Mouse (Mus musculus): Measurements from ENCODE around the gene Mroh9. TPM values are rescaled to one million over a fixed set of nuclear protein-coding genes. Genes with fewer than 3 reads are reported as not detected.

Gene Mroh9
- polyA plus RNA-seq (2016; fragmentation: Nextera tagmentation; extraction: Ambion mirVana) = not detected in 2 replicates

DNA sequence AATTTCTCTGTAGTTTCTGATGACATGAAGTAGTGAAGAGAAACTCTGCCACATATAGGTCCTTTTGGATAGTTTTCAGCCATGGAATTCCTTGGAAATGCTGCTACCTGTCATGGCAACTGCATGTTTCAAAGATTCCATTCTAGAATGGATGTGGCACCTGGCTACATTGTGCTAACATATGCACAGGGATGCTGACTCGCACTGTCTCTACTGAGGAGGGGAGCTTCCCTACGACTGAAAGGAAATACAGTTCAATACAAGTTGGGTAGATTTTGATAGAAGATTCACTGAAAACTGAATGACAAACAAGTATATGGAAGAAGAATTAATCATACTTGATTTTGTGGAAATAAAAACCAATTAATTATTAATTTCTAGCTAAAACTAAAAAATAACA is at the start of gene Mroh9:
TSS of gene Mroh9 (minus strand) at position 101 of the 400 bp plus-strand sequence.
- Histone ChIP-seq H3K4me1 (replicated peaks) (no peaks in the 10 kb centered on the region), H3K9ac (no peak within 1 kb of the TSS), H3K36me3 (no peaks in the 10 kb centered on the region), H3K9me3 (replicated peaks) (no peaks in the 10 kb centered on the region), H3K4me3 (no peak within 1 kb of the TSS), H3K27ac (ENCODE audit: poor library complexity, severe bottlenecking) (no peak within 1 kb of the TSS), H3K27me3 (replicated peaks) (no peaks in the 10 kb centered on the region), H3K4me2 (no peak within 1 kb of the TSS)
- WGBS = 66% methylated on average over 2 of the region's 2 CpGs
- no peak for ATAC-seq (ENCODE audit: insufficient number of reproducible peaks, low FRiP score)

DNA sequence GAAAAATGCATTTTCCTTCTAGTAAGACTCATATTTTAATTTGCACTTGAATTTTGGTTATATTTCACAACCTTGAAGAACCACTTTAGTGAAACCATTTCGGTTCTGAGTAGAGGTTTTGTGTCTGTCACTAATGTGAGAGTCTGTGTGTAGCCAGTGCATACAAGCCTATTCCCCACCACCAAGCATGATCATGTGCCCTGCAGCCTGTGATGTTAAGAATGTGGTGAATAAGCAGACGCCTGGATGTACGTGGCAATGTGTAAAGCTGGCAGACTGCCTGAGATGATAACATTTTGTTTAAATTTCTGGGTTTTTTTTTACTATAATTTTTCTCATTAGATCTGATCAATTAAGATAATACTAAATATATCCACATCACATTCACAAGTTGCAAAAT is 44.5 kb upstream of the Mroh9 start:
- no peak overlapping the region for H3K4me2 ChIP-seq
- ATAC-seq (ENCODE audit: insufficient number of reproducible peaks, low FRiP score) = no peak
- no peak overlapping the region for H3K9ac ChIP-seq
- no peaks in the 10 kb centered on the region for H3K4me1 ChIP-seq (replicated peaks)
- H3K9me3 ChIP-seq (replicated peaks) = no peaks in the 10 kb centered on the region
- H3K4me3 ChIP-seq = no peak overlapping the region
- no peak overlapping the region for H3K27ac ChIP-seq (ENCODE audit: poor library complexity, severe bottlenecking)
- 53% methylated on average over 3 of the region's 3 CpGs for WGBS
- H3K27me3 ChIP-seq (replicated peaks) = no peaks in the 10 kb centered on the region
- no peaks in the 10 kb centered on the region for H3K36me3 ChIP-seq

DNA sequence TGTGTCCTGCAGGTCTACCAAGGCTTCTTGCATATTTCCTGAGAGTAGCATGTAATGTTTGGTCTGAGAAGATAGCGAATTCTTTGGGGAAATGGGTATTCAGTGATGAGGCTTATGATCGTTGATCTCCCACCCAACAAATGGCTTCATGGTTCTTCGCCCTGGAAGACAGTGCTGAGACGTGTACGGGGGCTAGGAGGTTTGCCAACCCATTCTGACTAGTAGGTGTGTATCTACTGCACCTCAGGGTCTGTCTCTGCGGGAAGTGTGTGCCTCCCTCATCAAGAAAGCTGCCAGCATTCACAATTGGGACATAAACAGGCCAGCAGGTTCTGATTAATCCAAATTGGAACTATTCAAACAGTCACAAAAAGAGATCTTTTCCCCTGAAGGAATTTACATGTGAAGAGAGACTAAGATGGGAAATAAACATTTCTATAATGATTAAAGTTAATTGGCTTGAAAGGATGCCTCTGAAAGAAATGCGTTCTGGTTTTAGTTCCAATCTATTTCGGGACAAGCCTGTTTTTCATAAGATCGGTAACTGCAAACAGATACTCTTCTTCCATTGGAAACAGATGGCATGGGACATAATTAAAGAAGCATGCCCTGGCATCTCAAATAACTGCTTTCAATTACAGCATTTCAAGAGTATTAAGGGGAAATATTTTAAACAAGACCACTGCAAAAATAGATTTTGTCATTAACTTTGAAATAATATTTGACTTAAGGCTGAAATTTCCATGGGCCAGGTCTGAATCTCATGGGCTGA is 43.8 kb upstream of the Mroh9 start:
- Histone ChIP-seq H3K36me3 (no peaks in the 10 kb centered on the region), H3K27me3 (replicated peaks) (no peaks in the 10 kb centered on the region), H3K9me3 (replicated peaks) (no peaks in the 10 kb centered on the region), H3K4me2 (no peak overlapping the region), H3K9ac (no peak overlapping the region), H3K4me1 (replicated peaks) (no peaks in the 10 kb centered on the region), H3K4me3 (no peak overlapping the region), H3K27ac (ENCODE audit: poor library complexity, severe bottlenecking) (no peak overlapping the region)
- ATAC-seq (ENCODE audit: insufficient number of reproducible peaks, low FRiP score) = no peak
- WGBS = 80% methylated on average over 9 of the region's 9 CpGs

DNA sequence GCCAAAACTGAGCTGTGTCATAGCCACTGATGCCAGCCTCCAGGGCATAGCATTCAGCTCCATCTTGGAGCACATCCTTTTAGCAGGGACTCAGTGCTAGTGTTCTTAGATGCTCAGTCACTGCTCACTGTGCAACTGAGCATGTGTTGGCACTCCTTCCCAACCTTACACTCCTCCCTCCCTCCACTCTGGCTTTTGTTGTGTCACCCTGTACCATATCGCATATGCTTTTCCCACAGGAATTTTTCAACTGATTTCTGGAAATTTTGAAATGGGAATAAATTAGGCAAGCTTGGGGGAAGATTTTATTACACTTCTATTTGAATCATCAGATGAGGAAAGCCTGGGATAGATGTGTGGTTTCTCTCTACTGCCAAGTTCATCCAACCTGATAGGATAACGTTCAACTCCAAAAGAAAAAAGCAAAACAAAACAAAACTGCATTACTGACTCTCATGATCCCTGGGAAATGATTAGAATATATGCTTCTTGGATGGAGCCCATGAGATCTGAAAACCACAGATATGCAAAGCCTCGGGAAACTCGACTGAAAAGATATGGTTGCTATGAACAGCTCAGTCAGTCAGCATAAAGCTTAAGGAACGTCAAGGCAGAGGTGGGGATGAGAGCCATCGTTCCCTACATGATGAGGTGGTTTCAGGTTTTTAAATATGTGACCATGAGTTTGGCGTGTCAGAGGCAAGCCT is 40.9 kb upstream of the Mroh9 start:
- Histone ChIP-seq H3K9ac (no peak overlapping the region), H3K27ac (ENCODE audit: poor library complexity, severe bottlenecking) (no peak overlapping the region), H3K4me3 (no peak overlapping the region), H3K36me3 (no peaks in the 10 kb centered on the region), H3K27me3 (replicated peaks) (no peaks in the 10 kb centered on the region), H3K9me3 (replicated peaks) (no peaks in the 10 kb centered on the region), H3K4me2 (no peak overlapping the region), H3K4me1 (replicated peaks) (no peaks in the 10 kb centered on the region)
- WGBS = 64% methylated on average over 7 of the region's 7 CpGs
- ATAC-seq (ENCODE audit: insufficient number of reproducible peaks, low FRiP score) = no peak

- Histone ChIP-seq H3K4me2 (no peak overlapping the region), H3K9ac (no peak overlapping the region), H3K4me3 (no peak overlapping the region), H3K27ac (ENCODE audit: poor library complexity, severe bottlenecking) (no peak overlapping the region), H3K9me3 (replicated peaks) (no peaks in the 10 kb centered on the region), H3K36me3 (no peaks in the 10 kb centered on the region), H3K4me1 (replicated peaks) (no peaks in the 10 kb centered on the region), H3K27me3 (replicated peaks) (no peaks in the 10 kb centered on the region)
- no peak for ATAC-seq (ENCODE audit: insufficient number of reproducible peaks, low FRiP score)
- WGBS = 76% methylated on average over 1 of the region's 1 CpGs
Measured at GRCm38 (mm10) chr1:163122414-163122813, 36.9 kb upstream of the Mroh9 start.

DNA sequence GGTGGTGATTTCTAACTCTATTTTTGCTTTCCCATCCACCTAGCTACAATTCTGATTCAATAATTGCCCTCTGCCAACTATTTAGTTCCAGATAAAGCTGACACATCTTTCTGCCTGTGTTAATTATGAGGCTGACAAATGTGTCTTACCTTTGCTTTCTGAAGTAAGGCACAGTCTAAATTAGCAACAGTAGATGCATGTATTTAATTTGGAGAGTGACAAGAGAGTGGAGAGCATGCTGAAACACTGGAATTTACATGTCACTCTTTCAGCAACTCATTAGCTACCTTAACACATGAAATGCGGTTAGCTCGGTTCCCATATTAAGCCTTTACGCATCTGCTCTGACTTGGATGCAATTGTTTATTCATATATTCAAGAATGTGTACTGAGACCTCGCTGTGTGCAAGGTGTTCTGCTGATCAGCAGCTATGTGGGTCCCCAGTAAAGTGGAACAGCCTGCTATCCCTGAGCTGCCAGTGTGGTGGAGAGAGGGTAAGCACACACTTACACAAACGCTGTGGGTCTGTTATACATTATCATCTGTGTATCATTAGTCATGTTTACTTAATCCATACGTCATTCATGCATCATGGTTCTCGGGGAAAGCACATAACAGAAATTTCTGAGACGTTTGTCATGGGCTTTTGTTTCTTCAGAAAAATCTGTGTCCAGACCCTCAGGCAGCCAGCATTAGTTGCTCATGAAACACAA is 28.1 kb upstream of the Mroh9 start:
- H3K4me1 ChIP-seq (replicated peaks) = no peaks in the 10 kb centered on the region
- ATAC-seq (ENCODE audit: insufficient number of reproducible peaks, low FRiP score) = no peak
- WGBS = 67% methylated on average over 8 of the region's 8 CpGs

GRCm38 (mm10) chr1:163112482-163113164 is 27.2 kb upstream of the Mroh9 start:
- no peaks in the 10 kb centered on the region for H3K9me3 ChIP-seq (replicated peaks)
- no peak overlapping the region for H3K4me3 ChIP-seq
- H3K36me3 ChIP-seq = no peaks in the 10 kb centered on the region
- WGBS = 80% methylated on average over 4 of the region's 4 CpGs
- H3K4me2 ChIP-seq = no peak overlapping the region
- no peak overlapping the region for H3K27ac ChIP-seq (ENCODE audit: poor library complexity, severe bottlenecking)
- ATAC-seq (ENCODE audit: insufficient number of reproducible peaks, low FRiP score) = no peak
- H3K4me1 ChIP-seq (replicated peaks) = no peaks in the 10 kb centered on the region
- no peaks in the 10 kb centered on the region for H3K27me3 ChIP-seq (replicated peaks)
- no peak overlapping the region for H3K9ac ChIP-seq

More for the DNA sequence above, 28.1 kb upstream of the Mroh9 start:
- Histone ChIP-seq H3K9me3 (replicated peaks) (no peaks in the 10 kb centered on the region), H3K27me3 (replicated peaks) (no peaks in the 10 kb centered on the region), H3K9ac (no peak overlapping the region), H3K27ac (ENCODE audit: poor library complexity, severe bottlenecking) (no peak overlapping the region), H3K4me2 (no peak overlapping the region), H3K36me3 (no peaks in the 10 kb centered on the region), H3K4me3 (no peak overlapping the region)

GRCm38 (mm10) chr1:163104960-163105359 is 19.5 kb upstream of the Mroh9 start:
- Histone ChIP-seq H3K9me3 (replicated peaks) (no peaks in the 10 kb centered on the region), H3K9ac (no peak overlapping the region), H3K4me1 (replicated peaks) (no peaks in the 10 kb centered on the region), H3K27me3 (replicated peaks) (no peaks in the 10 kb centered on the region), H3K36me3 (no peaks in the 10 kb centered on the region), H3K27ac (ENCODE audit: poor library complexity, severe bottlenecking) (no peak overlapping the region), H3K4me2 (no peak overlapping the region), H3K4me3 (no peak overlapping the region)
- ATAC-seq (ENCODE audit: insufficient number of reproducible peaks, low FRiP score) = no peak
- 30% methylated on average over 1 of the region's 1 CpGs for WGBS

- H3K4me2 ChIP-seq = no peak overlapping the region
Measured at GRCm38 (mm10) chr1:163091438-163092155, 6.1 kb upstream of the Mroh9 start.

DNA sequence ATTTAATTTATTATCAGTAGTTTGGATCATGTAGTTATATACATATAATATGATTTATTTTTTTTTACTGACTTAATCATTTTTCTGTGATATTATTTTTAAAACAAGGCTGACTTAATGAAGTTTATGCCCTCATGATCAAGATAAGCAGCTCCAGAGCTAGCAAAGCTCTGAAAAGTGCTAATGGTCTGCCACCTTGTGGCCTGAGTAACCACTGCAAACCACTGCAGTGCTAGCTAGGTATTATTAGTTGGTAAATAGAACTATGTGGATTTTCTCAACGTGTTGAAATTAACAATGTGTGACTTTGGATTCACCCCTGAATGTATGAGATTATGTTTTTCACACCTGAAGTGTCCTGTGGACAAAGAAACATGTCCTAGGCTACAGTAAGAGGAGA is 15.0 kb downstream of the Mroh9 start:
- Histone ChIP-seq H3K4me3 (no peak overlapping the region), H3K27me3 (replicated peaks) (no peaks in the 10 kb centered on the region), H3K36me3 (no peaks in the 10 kb centered on the region), H3K4me2 (no peak overlapping the region), H3K27ac (ENCODE audit: poor library complexity, severe bottlenecking) (no peak overlapping the region), H3K9me3 (replicated peaks) (no peaks in the 10 kb centered on the region), H3K4me1 (replicated peaks) (no peaks in the 10 kb centered on the region), H3K9ac (no peak overlapping the region)
- WGBS = 8% methylated on average over 1 of the region's 1 CpGs
- no peak for ATAC-seq (ENCODE audit: insufficient number of reproducible peaks, low FRiP score)

More at GRCm38 (mm10) chr1:163091438-163092155, 6.1 kb upstream of the Mroh9 start:
- no peak overlapping the region for H3K4me3 ChIP-seq
- no peak overlapping the region for H3K27ac ChIP-seq (ENCODE audit: poor library complexity, severe bottlenecking)
- no peak for ATAC-seq (ENCODE audit: insufficient number of reproducible peaks, low FRiP score)
- H3K9ac ChIP-seq = no peak overlapping the region
- H3K4me1 ChIP-seq (replicated peaks) = 0 out of 2 replicates have a peak, but pooled peaks cover 6% of the 10 kb centered on the region
- no peaks in the 10 kb centered on the region for H3K36me3 ChIP-seq
- H3K27me3 ChIP-seq (replicated peaks) = no peaks in the 10 kb centered on the region
- no peaks in the 10 kb centered on the region for H3K9me3 ChIP-seq (replicated peaks)
- 49% methylated on average over 10 of the region's 10 CpGs for WGBS

Data from heart, embryonic 12.5 days (tissue).